8 mouse cellular contexts compared by ENCODE assay signal in the genomic region with DNA sequence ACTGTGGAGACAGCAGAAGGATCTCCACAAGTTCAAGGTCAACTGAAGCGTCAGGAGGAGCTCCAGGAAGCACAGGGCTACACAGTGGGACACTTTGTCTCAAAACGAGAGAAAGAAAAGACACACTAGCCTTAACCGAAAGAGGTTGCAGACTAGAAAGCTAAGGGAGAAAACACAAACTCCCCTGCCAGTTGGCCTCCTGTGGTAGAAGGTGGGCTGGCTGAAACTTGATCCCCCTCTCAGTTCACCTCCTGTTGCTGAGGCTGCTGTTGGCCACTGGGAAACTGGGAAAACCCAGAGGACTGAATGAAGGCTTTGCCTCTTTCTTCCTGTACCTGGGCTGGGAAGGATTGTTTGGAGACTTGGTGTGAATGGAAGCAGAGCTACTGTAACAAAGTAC. TPM values are rescaled to one million over a fixed set of nuclear protein-coding genes. Genes with fewer than 3 reads are reported as not detected.
A peak's percentile ranks its signal among the peaks of the same experiment; 100 is the strongest.
DNase-seq lines count a peak whose midpoint lies in the region; ATAC-seq and TF ChIP-seq lines count a peak whose summit lies in the region.

No protein-coding gene starts in this region.

- ATAC-seq in forebrain, postnatal 0 days, result no peak
- ATAC-seq in limb, embryonic 15.5 days (ENCODE audit: insufficient number of reproducible peaks, low FRiP score, low TSS enrichment, low read depth), result no peak
- ATAC-seq in erythroid progenitor cell, adult 5-6 weeks (replicated peaks; ENCODE audit: low FRiP score, poor library complexity, severe bottlenecking), result no peak

- 0 out of 2 replicates have a peak, but pooled peaks have one; percentile 23 for TF ChIP-seq EP300 in ES-Bruce4 (IDR thresholded peaks at IDR 0.05; ENCODE audit: insufficient read depth, low read depth, low read length)

- TF ChIP-seq CTCF in ES-Bruce4 (IDR thresholded peaks at IDR 0.05; ENCODE audit: low read depth, low read length), result no peak
- TF ChIP-seq CTCF in forebrain, postnatal 0 days (IDR thresholded peaks at IDR 0.05; ENCODE audit: low read depth), result no peak

- peak overlapping the region; percentile 88 for H3K4me3 ChIP-seq in heart, embryonic 10.5 days
- no peak overlapping the region for H3K4me3 ChIP-seq in ES-Bruce4 (ENCODE audit: low read depth, low read length)
- no peak overlapping the region for H3K4me3 ChIP-seq in forebrain, postnatal 0 days (ENCODE audit: low read depth, low read length)
- no peak overlapping the region for H3K4me3 ChIP-seq in limb, embryonic 15.5 days

- no peak for TF ChIP-seq POLR2A in ES-Bruce4 (IDR thresholded peaks at IDR 0.05; ENCODE audit: insufficient read depth, low read length)

- H3K4me1 ChIP-seq in heart, embryonic 10.5 days, result peaks cover 52% of the 10 kb centered on the region
- no peaks in the 10 kb centered on the region for H3K4me1 ChIP-seq in ES-Bruce4 (ENCODE audit: control insufficient read depth, insufficient read depth, low read length)
- 0 out of 2 replicates have a peak, but pooled peaks cover 11% of the 10 kb centered on the region for H3K4me1 ChIP-seq in forebrain, postnatal 0 days (ENCODE audit: insufficient read depth)
- peaks cover 14% of the 10 kb centered on the region; the same call in 1 of the 2 replicates for H3K4me1 ChIP-seq in limb, embryonic 15.5 days

- intact Hi-C loops in heart, postnatal 36 days (cut with DNase I), result no loop called here
- intact Hi-C loops in gastrocnemius, postnatal 36 days (cut with DNase I), result no loop called here

- peak overlapping the region; percentile 96 for H3K27ac ChIP-seq in heart, embryonic 10.5 days
- peak overlapping the region; percentile 68 for H3K27ac ChIP-seq in ES-Bruce4 (ENCODE audit: insufficient read depth, low read length)
- H3K27ac ChIP-seq in forebrain, postnatal 0 days (ENCODE audit: low read depth, low read length), result no peak overlapping the region
- H3K27ac ChIP-seq in limb, embryonic 15.5 days, result no peak overlapping the region

- 5% methylated on average over 3 of the region's 3 CpGs for WGBS in heart, embryonic 10.5 days
- 24% methylated on average over 3 of the region's 3 CpGs for WGBS in forebrain, postnatal 0 days
- WGBS in limb, embryonic 15.5 days, result 21% methylated on average over 3 of the region's 3 CpGs

- peak overlapping the region; percentile 0; the same call in 1 of the 2 replicates for H3K4me2 ChIP-seq in forebrain, postnatal 0 days (ENCODE audit: low read depth)
- 0 out of 2 replicates have a peak overlapping the region, but pooled peaks have one; percentile 12 for H3K4me2 ChIP-seq in limb, embryonic 15.5 days

- H3K36me3 ChIP-seq in heart, embryonic 10.5 days, result peaks cover 38% of the 10 kb centered on the region
- no peaks in the 10 kb centered on the region for H3K36me3 ChIP-seq in ES-Bruce4 (ENCODE audit: control insufficient read depth, insufficient read depth, low read length, poor library complexity, severe bottlenecking)
- no peaks in the 10 kb centered on the region for H3K36me3 ChIP-seq in forebrain, postnatal 0 days (ENCODE audit: insufficient read depth)
- peaks cover 7% of the 10 kb centered on the region; the same call in 1 of the 2 replicates for H3K36me3 ChIP-seq in limb, embryonic 15.5 days

- no peaks in the 10 kb centered on the region for H3K9me3 ChIP-seq in heart, embryonic 10.5 days
- no peaks in the 10 kb centered on the region for H3K9me3 ChIP-seq in ES-Bruce4 (replicated peaks; ENCODE audit: control insufficient read depth, insufficient read depth, low read length, poor library complexity, severe bottlenecking)
- H3K9me3 ChIP-seq in forebrain, postnatal 0 days (ENCODE audit: low read length), result no peaks in the 10 kb centered on the region
- no peaks in the 10 kb centered on the region for H3K9me3 ChIP-seq in limb, embryonic 15.5 days

- no peak overlapping the region for H3K9ac ChIP-seq in ES-Bruce4 (ENCODE audit: low read depth, poor library complexity, severe bottlenecking)
- H3K9ac ChIP-seq in forebrain, postnatal 0 days, result no peak overlapping the region
- no peak overlapping the region for H3K9ac ChIP-seq in limb, embryonic 15.5 days

- no peaks in the 10 kb centered on the region for H3K27me3 ChIP-seq in heart, embryonic 10.5 days (ENCODE audit: insufficient read depth, poor library complexity, severe bottlenecking)
- H3K27me3 ChIP-seq in ES-Bruce4 (ENCODE audit: control insufficient read depth, insufficient read depth, low read length, poor library complexity, severe bottlenecking), result no peaks in the 10 kb centered on the region; the same call in 1 of the 2 replicates
- no peaks in the 10 kb centered on the region for H3K27me3 ChIP-seq in forebrain, postnatal 0 days (ENCODE audit: insufficient read depth, low read length)
- no peaks in the 10 kb centered on the region for H3K27me3 ChIP-seq in limb, embryonic 15.5 days

- DNase-seq in heart, embryonic 10.5 days (ENCODE audit: low spot score), result no peak
- no peak for DNase-seq in heart, postnatal 36 days
- no peak for DNase-seq in forebrain, postnatal 0 days
- DNase-seq in gastrocnemius, postnatal 36 days, result no peak
- DNase-seq in layer of hippocampus, adult 8-10 months (ENCODE audit: low spot score in 2 of 2), result no peak

RNA-seq across cellular contexts. Expression of a gene that starts 1.5 kb away (rescaled TPM):
- polyA plus RNA-seq in heart, embryonic 10.5 days (2016; fragmentation: Nextera tagmentation; extraction: Ambion mirVana), result 24.7 and 33.2 TPM in 2 replicates
- total RNA-seq in heart, postnatal 36 days (2021), result 1 to 10 TPM; 1.6 to 2.5 TPM
- polyA plus RNA-seq in ES-Bruce4 (2011; ENCODE audit: insufficient read depth, insufficient read length, low read depth, missing spikeins), result 3.8 and 4.9 TPM in 2 replicates
- total RNA-seq in forebrain, postnatal 0 days (2014; rRNA removed), result 1.3 and 1.8 TPM in 2 replicates
- 2.3 and 4.5 TPM in 2 replicates for polyA plus RNA-seq in forebrain, postnatal 0 days (2015; fragmentation: Nextera tagmentation; extraction: Ambion mirVana)
- 9.5 and 11.3 TPM in 2 replicates for polyA plus RNA-seq in limb, embryonic 15.5 days (2015; fragmentation: Nextera tagmentation; extraction: Ambion mirVana)
- under 1 TPM; 0.12 to 0.13 TPM for total RNA-seq in gastrocnemius, postnatal 36 days (2021)
- 10 to 100 TPM in 1 of 4 experiments, 1 to 10 TPM in 3; 7.5 to 10.4 (median 8.8) TPM for total RNA-seq in layer of hippocampus, adult 8-10 months (2022)
- not detected in 2 replicates for total RNA-seq in erythroid progenitor cell, adult 5-6 weeks (2015; ENCODE audit: low replicate concordance)
- not detected in 2 replicates for total RNA-seq in erythroid progenitor cell, adult 5-6 weeks (2017; ENCODE audit: low replicate concordance)

RNA-seq across cellular contexts. Expression of a gene that starts 56.0 kb away (rescaled TPM):
- polyA plus RNA-seq in heart, embryonic 10.5 days (2016; fragmentation: Nextera tagmentation; extraction: Ambion mirVana), result 1.4 and 1.9 TPM in 2 replicates
- total RNA-seq in heart, postnatal 36 days (2021), result 1 to 10 TPM; 5.5 to 6.2 TPM
- not detected in 2 replicates for polyA plus RNA-seq in ES-Bruce4 (2011; ENCODE audit: insufficient read depth, insufficient read length, low read depth, missing spikeins)
- total RNA-seq in forebrain, postnatal 0 days (2014; rRNA removed), result 15.5 and 16.8 TPM in 2 replicates
- 17.6 and 18.7 TPM in 2 replicates for polyA plus RNA-seq in forebrain, postnatal 0 days (2015; fragmentation: Nextera tagmentation; extraction: Ambion mirVana)
- polyA plus RNA-seq in limb, embryonic 15.5 days (2015; fragmentation: Nextera tagmentation; extraction: Ambion mirVana), result 58.0 and 58.9 TPM in 2 replicates
- 1 to 10 TPM; 3.0 to 3.8 TPM for total RNA-seq in gastrocnemius, postnatal 36 days (2021)
- 1 to 10 TPM; 1.1 to 3.0 (median 2.1) TPM for total RNA-seq in layer of hippocampus, adult 8-10 months (2022)
- not detected in 2 replicates for total RNA-seq in erythroid progenitor cell, adult 5-6 weeks (2015; ENCODE audit: low replicate concordance)
- total RNA-seq in erythroid progenitor cell, adult 5-6 weeks (2017; ENCODE audit: low replicate concordance), result not detected in 2 replicates

RNA-seq across cellular contexts. Expression of a gene that starts 56.8 kb away (rescaled TPM):
- 7.1 and 7.4 TPM in 2 replicates for polyA plus RNA-seq in heart, embryonic 10.5 days (2016; fragmentation: Nextera tagmentation; extraction: Ambion mirVana)
- under 1 TPM; 0.39 to 0.60 TPM for total RNA-seq in heart, postnatal 36 days (2021)
- 0.99 and 1.2 TPM in 2 replicates for polyA plus RNA-seq in ES-Bruce4 (2011; ENCODE audit: insufficient read depth, insufficient read length, low read depth, missing spikeins)
- total RNA-seq in forebrain, postnatal 0 days (2014; rRNA removed), result 0.76 and 1.5 TPM in 2 replicates
- 1.2 and 1.8 TPM in 2 replicates for polyA plus RNA-seq in forebrain, postnatal 0 days (2015; fragmentation: Nextera tagmentation; extraction: Ambion mirVana)
- 2.2 and 2.8 TPM in 2 replicates for polyA plus RNA-seq in limb, embryonic 15.5 days (2015; fragmentation: Nextera tagmentation; extraction: Ambion mirVana)
- total RNA-seq in gastrocnemius, postnatal 36 days (2021), result not detected
- total RNA-seq in layer of hippocampus, adult 8-10 months (2022), result 1 to 10 TPM; 1.3 to 3.0 (median 2.4) TPM
- not detected in 2 replicates for total RNA-seq in erythroid progenitor cell, adult 5-6 weeks (2015; ENCODE audit: low replicate concordance)
- total RNA-seq in erythroid progenitor cell, adult 5-6 weeks (2017; ENCODE audit: low replicate concordance), result not detected in 2 replicates

Comparison
In these comparisons a context has a peak if more than half of its experiments do, and no peak if none do; other contexts are left out.
1. H3K27ac ChIP-seq: peak in heart, embryonic 10.5 days (single experiment) and ES-Bruce4 (single experiment); none in forebrain, postnatal 0 days (single experiment) and limb, embryonic 15.5 days (single experiment).